Mouse (Mus musculus): ENCODE data around the gene Gm7361.
"Not testable (repeated sequence)": the region's sequence is repeated elsewhere in the genome, so short reads cannot be mapped to it uniquely, and the experiment has no call there.

Gene Gm7361

DNA sequence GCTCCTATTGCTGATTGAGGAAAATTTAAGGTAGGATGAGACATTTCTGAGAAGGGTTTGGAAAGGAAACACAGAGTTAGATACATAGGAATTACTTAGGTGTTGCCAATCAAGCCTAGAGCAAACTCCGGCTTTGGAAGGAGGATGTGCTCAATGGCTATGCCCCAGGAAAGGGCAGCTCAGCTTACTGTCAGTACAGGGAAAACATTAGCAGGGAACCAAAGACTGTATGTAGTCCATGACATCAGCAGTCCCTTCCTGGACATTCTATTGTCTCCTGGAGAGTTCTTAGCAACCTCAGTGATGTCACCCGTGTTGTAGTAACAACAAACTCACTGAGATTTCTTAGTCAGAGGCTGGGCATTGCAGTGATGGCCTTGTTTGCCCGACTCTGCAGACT, at the start of gene Gm7361:
Gene Gm7361 (plus strand): TSS at position 301 of the 400 bp plus-strand sequence.
- DNase-seq (ENCODE audit: low read depth, low spot score) = not testable (repeated sequence)

DNA sequence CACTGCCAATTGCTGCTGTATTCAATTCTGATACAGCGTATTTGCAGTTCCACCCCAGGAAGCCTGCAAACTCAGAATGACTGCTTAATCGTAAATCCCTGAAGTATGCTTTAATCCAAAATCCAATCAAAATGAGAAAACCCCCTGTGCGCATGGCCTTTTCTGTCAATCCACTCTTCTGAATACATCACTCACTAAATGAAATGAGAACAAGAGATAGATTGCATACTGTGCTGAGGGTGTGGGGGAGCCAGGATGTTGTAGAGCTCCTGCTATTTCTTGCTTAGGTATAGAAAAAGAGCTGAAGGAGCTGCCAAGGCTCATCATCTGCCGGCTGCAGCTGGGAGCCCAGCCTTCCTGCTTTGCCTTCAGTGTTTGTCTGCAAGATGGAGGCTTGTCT, 46.5 kb upstream of the Gm7361 start:
- no peak for DNase-seq (ENCODE audit: low read depth, low spot score)

DNA sequence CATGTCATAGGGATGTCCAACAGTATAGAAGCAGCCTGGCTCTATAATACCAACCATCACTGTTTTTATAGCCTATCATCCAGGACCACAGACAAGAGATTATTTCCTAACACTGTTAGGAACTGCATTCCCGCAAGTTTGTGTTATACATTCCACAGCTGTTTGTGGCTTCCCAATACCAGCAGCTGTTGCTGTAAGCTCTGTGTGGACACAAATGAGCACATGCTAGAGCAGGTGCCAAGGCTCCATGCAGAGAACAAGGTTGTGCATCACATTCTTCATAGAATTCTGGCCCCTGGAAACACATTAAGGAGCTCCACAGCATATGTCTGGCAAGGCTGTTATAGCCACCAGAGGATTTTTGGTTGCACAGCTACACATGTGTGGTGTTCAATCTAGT, 35.4 kb upstream of the Gm7361 start:
- DNase-seq (ENCODE audit: low read depth, low spot score) = no peak

- DNase-seq (ENCODE audit: low read depth, low spot score) = not testable (repeated sequence)
Measured at GRCm38 (mm10) chr5:26266656-26267055, 9.2 kb downstream of the Gm7361 start.

- DNase-seq (ENCODE audit: low read depth, low spot score) = no peak
Measured at GRCm38 (mm10) chr5:26280361-26280760, 22.9 kb downstream of the Gm7361 start.

DNA sequence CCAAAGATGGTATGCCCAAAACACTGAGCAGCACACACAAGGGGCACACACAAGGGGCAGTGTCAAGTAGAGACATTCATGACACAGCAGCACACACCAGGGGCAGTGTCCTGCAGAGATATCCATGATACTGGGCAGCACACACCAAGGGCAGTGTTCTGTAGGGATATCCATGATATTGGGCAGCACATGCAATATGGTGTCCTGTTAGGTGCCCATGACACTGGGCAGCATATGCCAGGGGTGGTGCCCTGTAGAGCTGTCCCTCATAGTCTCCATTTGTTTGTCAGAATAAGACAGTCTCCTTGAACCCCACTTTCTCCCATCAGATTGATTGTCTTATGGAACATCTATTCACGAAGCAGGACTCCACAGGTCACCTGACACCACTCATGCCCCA, 24.2 kb downstream of the Gm7361 start:
- no peak for DNase-seq (ENCODE audit: low read depth, low spot score)

GRCm38 (mm10) chr5:26282282-26282681, 24.8 kb downstream of the Gm7361 start:
- DNase-seq (ENCODE audit: low read depth, low spot score) = peak; percentile 85

DNA sequence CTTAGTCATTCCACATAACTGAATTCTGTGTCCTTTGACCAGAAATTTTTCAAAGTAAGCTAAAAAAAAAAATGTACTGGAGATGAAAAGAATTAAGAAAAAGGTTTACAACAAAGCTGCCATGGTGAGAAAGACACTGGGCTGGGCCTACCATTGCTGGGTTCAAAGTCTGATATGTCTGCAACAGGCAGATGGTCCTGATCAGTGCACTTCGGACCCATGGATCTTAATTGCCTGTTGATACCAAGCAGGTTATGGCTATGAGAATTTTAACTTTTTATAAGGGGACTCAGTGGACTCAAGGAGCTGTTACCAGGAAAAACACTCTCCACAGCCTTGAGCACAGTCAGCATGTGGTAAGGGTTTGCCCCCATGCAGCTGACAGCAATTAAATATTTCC, 25.9 kb downstream of the Gm7361 start:
- no peak for DNase-seq (ENCODE audit: low read depth, low spot score)

DNA sequence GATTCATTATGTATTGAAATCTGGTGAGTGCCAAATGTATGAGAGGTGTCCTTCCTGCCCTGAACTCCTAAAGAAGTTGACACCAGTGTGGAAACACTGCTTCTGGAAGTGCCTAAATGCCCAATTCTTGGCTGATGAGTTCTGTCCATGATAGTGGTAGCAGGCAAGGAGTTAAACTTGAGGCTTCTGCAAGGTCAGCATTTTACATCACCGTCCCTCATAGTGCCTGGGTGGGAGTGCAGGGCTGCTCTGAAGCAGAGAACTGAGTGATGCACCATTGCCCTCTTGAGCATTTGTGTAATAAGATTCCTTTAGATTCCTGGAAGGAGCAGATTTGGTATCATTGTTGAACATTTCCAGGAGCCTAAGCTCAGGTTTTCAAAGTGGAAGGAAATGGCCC, 34.1 kb downstream of the Gm7361 start:
- no peak for DNase-seq (ENCODE audit: low read depth, low spot score)

- no peak for DNase-seq (ENCODE audit: low read depth, low spot score)
Measured at GRCm38 (mm10) chr5:26293258-26293657, 35.8 kb downstream of the Gm7361 start.
